Mouse (Mus musculus) lung, adult 2 months (tissue): ENCODE results near the gene Kat2a. TPM values are rescaled to one million over a fixed set of nuclear protein-coding genes. Genes with fewer than 3 reads are reported as not detected.
"Not testable (repeated sequence)": the region's sequence is repeated elsewhere in the genome, so short reads cannot be mapped to it uniquely, and the experiment has no call there.

Source experiments
- DNase-seq: peaks from one replicate; pipeline ENCODE4 v3.0.0; 2022
- H3K4me1 ChIP-seq: fragments of 200-500 bp; 2 replicates; pipeline ENCODE4 v1.6.1; 2011; ENCODE audit warnings: low read length; ENCODE audit not compliant: control insufficient read depth, insufficient read depth
- H3K4me3 ChIP-seq: fragments of 200-500 bp; replicated peaks from 2 replicates; pipeline ENCODE3; 2011; ENCODE audit warnings: low read depth, mild to moderate bottlenecking, control low read depth, low read length; ENCODE audit errors: extremely low read depth
- CTCF ChIP-seq: fragments of 200-500 bp; IDR thresholded peaks from 2 replicates; pipeline ENCODE4 v1.5.1; 2011; ENCODE audit warnings: mild to moderate bottlenecking, low read length, control low read depth; ENCODE audit not compliant: insufficient read depth
- POLR2A ChIP-seq: fragments of 200-500 bp; IDR thresholded peaks from 2 replicates; pipeline ENCODE4 v1.6.1; 2011; ENCODE audit warnings: low read depth, mild to moderate bottlenecking, control low read depth, low read length, borderline replicate concordance; ENCODE audit errors: extremely low read depth
- WGBS: fragments of 180-500 bp; shearing (Covaris S2); methylation state at CpG from one replicate; pipeline ENCODE4 v1.1.7; 2018; 5-methylcytosine and 5-hydroxymethylcytosine counted together
- polyA plus RNA-seq: library from polyadenylated mRNA; depleted of rRNA; stranded (reverse); fragments of >200 nt; gene quantifications from 2 replicates; pipeline ENCODE4 v1.2.3, GENCODE M21; 2012; rRNA removed

Gene Kat2a
- polyA plus RNA-seq, 1 experiment: 28.2 TPM

DNA sequence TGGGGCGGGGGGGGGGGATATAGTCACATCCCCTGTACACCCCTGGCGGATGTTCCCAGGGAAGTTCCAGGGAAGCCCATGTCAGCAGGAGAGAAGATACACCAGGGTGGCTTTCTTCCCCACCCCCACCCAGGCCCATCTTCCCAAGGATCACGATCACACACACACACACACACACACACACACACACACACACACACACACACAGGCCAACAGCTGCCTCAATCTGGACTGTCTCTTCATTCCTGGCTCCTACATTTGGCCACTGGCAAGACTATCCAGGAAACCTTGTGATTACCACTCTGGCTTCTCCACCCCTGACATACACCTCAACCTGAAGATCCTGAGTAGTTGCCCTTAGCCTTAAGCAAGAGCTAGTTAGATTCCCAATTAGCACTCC is 26.9 kb downstream of the Kat2a start:
- 72% methylated on average over 3 of the region's 3 CpGs for WGBS
- TF ChIP-seq CTCF (no peak), POLR2A (no peak)

GRCm38 (mm10) chr11:100684084-100684483 is 28.2 kb downstream of the Kat2a start:
- Histone ChIP-seq H3K4me3 (no peak overlapping the region), H3K4me1 (no peaks in the 10 kb centered on the region)
- 65% methylated on average over 2 of the region's 2 CpGs for WGBS
- TF ChIP-seq POLR2A (no peak), CTCF (no peak)
- DNase-seq: no peak

More for the DNA sequence above, 26.9 kb downstream of the Kat2a start:
- no peak overlapping the region for H3K4me3 ChIP-seq
- no peak for DNase-seq
- H3K4me1 ChIP-seq: no peaks in the 10 kb centered on the region

GRCm38 (mm10) chr11:100682526-100682925 is 29.7 kb downstream of the Kat2a start:
- TF ChIP-seq POLR2A (no peak), CTCF (no peak)
- Histone ChIP-seq H3K4me1 (no peaks in the 10 kb centered on the region), H3K4me3 (no peak overlapping the region)
- DNase-seq: no peak
- WGBS: 81% methylated on average over 5 of the region's 5 CpGs

DNA sequence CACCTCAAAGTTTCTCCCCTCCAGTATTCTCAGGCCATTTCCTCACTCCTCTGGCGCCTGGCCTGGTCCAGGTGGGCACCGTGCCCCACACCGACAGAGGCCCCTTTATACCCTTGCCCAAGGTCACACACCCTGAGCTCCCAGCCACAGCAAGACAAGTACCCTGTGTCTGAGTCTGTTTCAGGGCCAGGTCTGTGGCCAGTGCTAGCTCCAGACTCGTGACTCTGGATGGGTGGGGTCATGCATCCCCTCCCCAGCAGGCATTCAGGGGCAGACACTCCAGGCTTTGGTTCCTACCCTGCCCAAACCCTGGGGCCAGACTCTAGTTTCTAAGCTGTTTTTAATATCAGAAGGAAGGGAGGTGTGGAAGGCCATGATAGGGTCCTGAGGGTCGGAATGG is 30.4 kb downstream of the Kat2a start:
- Histone ChIP-seq H3K4me3 (no peak overlapping the region), H3K4me1 (no peaks in the 10 kb centered on the region)
- TF ChIP-seq CTCF (no peak), POLR2A (no peak)
- WGBS: 80% methylated on average over 5 of the region's 5 CpGs
- no peak for DNase-seq

GRCm38 (mm10) chr11:100677810-100678209 is 34.5 kb downstream of the Kat2a start:
- H3K4me1 ChIP-seq: no peaks in the 10 kb centered on the region
- no peak for DNase-seq
- no peak overlapping the region for H3K4me3 ChIP-seq
- no peak for TF ChIP-seq POLR2A
- WGBS: 50% methylated on average over 7 of the region's 7 CpGs

- no peaks in the 10 kb centered on the region for H3K4me1 ChIP-seq
- WGBS: 11% methylated on average over 23 of the region's 23 CpGs
- H3K4me3 ChIP-seq: no peak overlapping the region
- TF ChIP-seq POLR2A (no peak), CTCF (no peak)
- peak; percentile 13 for DNase-seq
These were observed 39.1 kb downstream of the Kat2a start for GRCm38 (mm10) chr11:100673169-100673568.

DNA sequence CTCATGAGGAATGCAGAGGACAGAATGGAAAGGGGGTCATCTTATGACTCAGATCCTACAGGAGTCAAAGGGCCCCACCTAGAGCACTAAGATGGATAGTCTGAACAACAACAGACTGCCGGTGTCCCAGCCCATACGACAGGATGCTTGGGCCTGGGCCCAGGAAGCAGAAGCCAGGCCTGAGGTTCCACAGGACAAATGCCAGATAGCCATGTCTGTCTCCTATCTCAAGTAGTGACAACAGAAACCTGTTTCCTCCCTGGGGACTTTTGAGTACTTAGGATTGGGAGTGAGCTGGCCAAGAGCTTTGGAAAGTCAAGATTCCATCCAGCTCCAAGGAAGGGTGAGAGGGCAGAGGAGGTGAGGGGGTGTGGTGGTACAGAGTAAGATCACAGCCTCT is 40.3 kb downstream of the Kat2a start:
- TF ChIP-seq POLR2A (no peak), CTCF (no peak)
- WGBS: 38% methylated on average over 2 of the region's 2 CpGs
- no peak overlapping the region for H3K4me3 ChIP-seq
- no peaks in the 10 kb centered on the region for H3K4me1 ChIP-seq
- DNase-seq: no peak

DNA sequence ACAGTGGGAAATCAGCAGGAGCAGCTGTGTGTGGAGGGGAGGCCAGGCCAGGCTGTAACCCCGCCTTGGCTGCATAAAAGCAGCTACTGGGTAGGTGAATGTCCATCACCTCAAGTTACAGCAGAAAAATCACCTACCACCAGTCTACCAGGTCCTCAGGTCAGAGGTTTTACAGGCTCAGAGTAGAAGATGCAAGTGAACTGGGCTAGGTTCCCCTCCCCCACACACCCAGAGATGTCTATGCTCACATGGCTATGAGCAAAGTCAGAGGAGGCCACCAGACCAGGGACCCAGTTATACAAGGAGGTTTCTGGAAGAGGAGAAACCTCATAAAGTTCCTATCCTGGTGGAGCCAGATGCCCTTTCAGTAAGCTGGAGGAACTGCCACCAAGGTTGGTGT is 41.2 kb downstream of the Kat2a start:
- H3K4me3 ChIP-seq: no peak overlapping the region
- no peak for DNase-seq
- TF ChIP-seq CTCF: no peak
- TF ChIP-seq POLR2A: no peak
- WGBS: 82% methylated on average over 1 of the region's 1 CpGs
- H3K4me1 ChIP-seq: no peaks in the 10 kb centered on the region

DNA sequence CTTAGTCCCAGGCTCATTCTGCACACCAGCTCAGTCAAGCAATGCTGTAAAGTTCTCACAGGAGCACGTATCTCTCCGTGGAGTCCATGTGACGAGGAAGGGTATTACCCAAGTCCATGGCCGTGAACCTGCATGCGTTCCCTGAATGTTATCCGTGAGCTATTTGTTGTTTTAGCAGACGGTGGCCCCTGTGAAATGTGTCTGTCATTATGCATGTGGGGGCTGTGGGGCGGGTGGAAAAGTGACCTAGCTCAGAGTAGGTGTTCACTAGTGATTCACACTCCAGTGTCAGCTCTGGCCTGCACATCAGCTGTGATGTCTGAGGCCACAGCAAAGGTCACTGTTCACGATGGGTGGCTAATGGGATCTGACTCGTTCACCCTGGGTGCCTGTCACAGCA is 52.5 kb downstream of the Kat2a start:
- no peaks in the 10 kb centered on the region for H3K4me1 ChIP-seq
- TF ChIP-seq CTCF (no peak), POLR2A (no peak)
- 68% methylated on average over 10 of the region's 10 CpGs for WGBS
- no peak for DNase-seq
- no peak overlapping the region for H3K4me3 ChIP-seq

DNA sequence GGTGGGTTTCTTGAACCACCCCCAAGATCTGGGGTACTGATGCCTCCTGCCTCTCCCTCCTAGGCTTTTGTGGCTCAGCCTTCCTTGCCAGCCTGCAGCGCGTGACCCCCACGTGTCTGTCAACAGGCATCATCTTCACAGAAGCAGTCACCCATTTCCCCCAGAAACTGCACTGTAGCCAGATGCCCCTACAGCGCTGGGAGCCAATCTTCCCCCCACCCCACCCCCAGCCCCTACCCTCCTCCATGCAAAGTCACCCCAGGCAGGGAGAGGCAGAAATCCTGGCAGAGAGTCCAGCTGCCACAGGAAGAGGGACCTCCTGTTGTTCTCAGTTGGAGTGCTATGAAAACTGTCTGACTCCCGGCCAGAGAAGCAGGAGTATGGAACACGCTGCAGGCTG is 55.8 kb downstream of the Kat2a start:
- DNase-seq: no peak
- WGBS: 24% methylated on average over 6 of the region's 6 CpGs
- H3K4me3 ChIP-seq: no peak overlapping the region

GRCm38 (mm10) chr11:100655589-100655988 is 56.7 kb downstream of the Kat2a start:
- WGBS: 55% methylated on average over 3 of the region's 3 CpGs
- not testable (repeated sequence) for DNase-seq

More for the DNA sequence above, 55.8 kb downstream of the Kat2a start:
- TF ChIP-seq CTCF (no peak), POLR2A (no peak)
- no peaks in the 10 kb centered on the region for H3K4me1 ChIP-seq

More at GRCm38 (mm10) chr11:100655589-100655988, 56.7 kb downstream of the Kat2a start:
- not testable (repeated sequence) for H3K4me1 ChIP-seq, H3K4me3 ChIP-seq

Other genes with a start within 250 kb of the Kat2a start
- gene Klhl11, start 239.7 kb downstream of the Kat2a start, polyA plus RNA-seq: 5.1 and 6.2 TPM in 2 replicates
- gene Acly, start 184.5 kb downstream of the Kat2a start, polyA plus RNA-seq: 166 and 217 TPM in 2 replicates
- gene Ttc25, start 166.9 kb downstream of the Kat2a start, polyA plus RNA-seq: 1.8 and 3.4 TPM in 2 replicates
- 27.5 and 29.9 TPM in 2 replicates for gene Cnp, start 137.6 kb downstream of the Kat2a start, polyA plus RNA-seq
- 59.4 and 84.5 TPM in 2 replicates for gene Nkiras2, start 93.2 kb downstream of the Kat2a start, polyA plus RNA-seq
- 29.8 and 56.5 TPM in 2 replicates for gene Dnajc7, start 92.3 kb downstream of the Kat2a start, polyA plus RNA-seq
- 0.36 and 4.9 TPM in 2 replicates for gene Zfp385c, start 20.0 kb downstream of the Kat2a start, polyA plus RNA-seq
- gene Dhx58, start 8.2 kb downstream of the Kat2a start, polyA plus RNA-seq: 8.2 and 9.8 TPM in 2 replicates
- 0.36 TPM in 1 of 2 replicates, not detected in the other for gene Hspb9, start 1.4 kb upstream of the Kat2a start, polyA plus RNA-seq
- gene Rab5c, start 25.8 kb upstream of the Kat2a start, polyA plus RNA-seq: 235 and 252 TPM in 2 replicates
- gene Kcnh4, start 47.5 kb upstream of the Kat2a start, polyA plus RNA-seq: 1.1 and 1.8 TPM in 2 replicates
- gene Hcrt, start 50.5 kb upstream of the Kat2a start, polyA plus RNA-seq: not detected in 2 replicates
- 14.4 and 18.2 TPM in 2 replicates for gene Ghdc, start 58.5 kb upstream of the Kat2a start, polyA plus RNA-seq
- 38.8 and 44.7 TPM in 2 replicates for gene Stat5b, start 138.3 kb upstream of the Kat2a start, polyA plus RNA-seq
- 19.0 and 20.4 TPM in 2 replicates for gene Stat5a, start 146.9 kb upstream of the Kat2a start, polyA plus RNA-seq
- gene Stat3, start 227.1 kb upstream of the Kat2a start, polyA plus RNA-seq: 115 and 147 TPM in 2 replicates